In the genomic region with DNA sequence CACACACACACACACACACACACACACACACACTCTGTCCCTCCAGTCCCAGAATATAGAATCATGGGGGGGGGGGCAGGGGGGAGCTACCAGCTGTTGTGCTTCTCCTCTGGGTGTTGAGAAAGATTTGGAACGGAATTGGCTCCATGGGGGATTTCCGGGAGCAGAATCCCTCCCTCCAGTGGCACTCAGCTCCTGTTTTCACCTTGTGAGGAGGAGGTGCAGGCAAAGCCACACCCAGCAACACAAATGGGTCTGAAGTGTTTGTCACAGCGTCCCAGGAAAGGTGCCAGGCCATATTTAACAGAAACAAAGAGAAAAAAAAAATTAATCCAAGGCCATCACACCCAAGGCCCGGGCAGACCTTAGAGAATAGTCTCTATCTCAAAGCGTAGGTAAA, we compare ENCODE assay signal across 9 mouse cellular contexts.
"Had no signal": no experiment of that assay in that cellular context is flagged by ENCODE, and none has a peak within 500 bp of the region (broad histone marks: within the 10 kb centered on the region; RNA-seq: fewer than 3 reads in every experiment).

No protein-coding gene starts in this region.

- H3K4me3 ChIP-seq: limb, embryonic 15.5 days; liver, embryonic 12.5 days; midbrain, embryonic 12.5 days had no signal

- ATAC-seq: intestine, embryonic 16.5 days; liver, embryonic 12.5 days had no signal

- H3K4me2 ChIP-seq: limb, embryonic 15.5 days; liver, embryonic 12.5 days; midbrain, embryonic 12.5 days had no signal

- H3K27ac ChIP-seq: liver, embryonic 12.5 days; midbrain, embryonic 12.5 days had no signal

- H3K9ac ChIP-seq: limb, embryonic 15.5 days; liver, embryonic 12.5 days; midbrain, embryonic 12.5 days had no signal

- H3K9me3 ChIP-seq: limb, embryonic 15.5 days; liver, embryonic 12.5 days; midbrain, embryonic 12.5 days had no signal

- H3K36me3 ChIP-seq: limb, embryonic 15.5 days; liver, embryonic 12.5 days; midbrain, embryonic 12.5 days had no signal

- DNase-seq: kidney, adult 2 months; kidney, postnatal 25 days; right cerebral cortex, postnatal 14 days; thymus, adult 18-20 months; thymus, postnatal 25 days had no signal

- H3K27me3 ChIP-seq: limb, embryonic 15.5 days; liver, embryonic 12.5 days had no signal
